Mouse (Mus musculus) G1E (cell line): Measurements from ENCODE around the gene Gdpd3. TPM values are rescaled to one million over a fixed set of nuclear protein-coding genes. Genes with fewer than 3 reads are reported as not detected.

Experiments
- ATAC-seq: 2 replicates; pipeline ENCODE4 v1.8.0; 2016; ENCODE audit warnings: mild to moderate bottlenecking; ENCODE audit not compliant: insufficient number of reproducible peaks, poor library complexity, low FRiP score, severe bottlenecking; ENCODE audit errors: extremely low read depth
- DNase-seq: peaks from one replicate; pipeline ENCODE4 v3.0.0; 2012; ENCODE audit warnings: low spot score
- H3K27me3 ChIP-seq: 2 replicates; pipeline ENCODE4 v1.6.1; 2012; ENCODE audit warnings: mild to moderate bottlenecking, low read length, inconsistent platforms; ENCODE audit not compliant: insufficient read depth
- H3K36me3 ChIP-seq: replicated peaks from 2 replicates; pipeline ENCODE3; 2012; ENCODE audit warnings: mild to moderate bottlenecking, inconsistent platforms
- H3K4me1 ChIP-seq: 2 replicates; pipeline ENCODE4 v1.6.1; 2012; ENCODE audit warnings: low read depth, low read length, inconsistent platforms, mixed read lengths; ENCODE audit not compliant: insufficient read depth
- H3K4me3 ChIP-seq: 2 replicates; pipeline ENCODE4 v1.5.1; 2012; ENCODE audit warnings: low read depth, mild to moderate bottlenecking, inconsistent platforms, low read length, moderate library complexity, mixed read lengths
- H3K9me3 ChIP-seq: replicated peaks from 2 replicates; pipeline ENCODE4 v1.6.1; 2012; ENCODE audit warnings: inconsistent platforms
- CTCF ChIP-seq: IDR thresholded peaks from 2 replicates; pipeline ENCODE4 v1.5.1; 2012; ENCODE audit warnings: low read depth, low read length, inconsistent platforms, mixed read lengths
- GATA1 ChIP-seq: IDR thresholded peaks from 2 replicates; pipeline ENCODE4 v1.6.1; 2012; ENCODE audit warnings: borderline replicate concordance, low read length, inconsistent platforms, mixed read lengths
- GATA2 ChIP-seq: IDR thresholded peaks from 2 replicates; pipeline ENCODE4 v1.6.1; 2012; ENCODE audit warnings: low read depth, low read length, inconsistent platforms, borderline replicate concordance
- POLR2AphosphoS5 ChIP-seq: IDR thresholded peaks from 2 replicates; pipeline ENCODE4 v1.6.1; 2012; ENCODE audit warnings: low read depth, low read length, inconsistent platforms; ENCODE audit not compliant: insufficient replicate concordance
- TAL1 ChIP-seq: conservative IDR thresholded peaks from 2 replicates; pipeline ENCODE4 v1.6.1; 2012; ENCODE audit warnings: low read depth, low read length, inconsistent platforms, mixed read lengths
- polyA plus RNA-seq: library from polyadenylated mRNA; stranded (reverse); fragments of >175 nt; gene quantifications from 2 replicates; pipeline ENCODE4 v1.2.3, GENCODE M21; 2012
- total RNA-seq, 2 experiments: library from RNA; stranded (forward) in 1 of 2; stranded (reverse) in 1 of 2; fragments of 200-1000 nt in 1 of 2; fragments of >200 nt in 1 of 2; fragmentation: Nextera tagmentation in 1 of 2; gene quantifications; 2 replicates each; pipeline ENCODE4 v1.2.3; 2014 to 2017

Gene Gdpd3
- total and polyA plus RNA-seq, 3 experiments = 6.1 to 29.9 (median 15.4) TPM

GRCm38 (mm10) chr7:126736122-126736521 lies 30.0 kb upstream of the Gdpd3 start:
- Histone ChIP-seq H3K36me3 (no peaks in the 10 kb centered on the region), H3K4me1 (no peaks in the 10 kb centered on the region), H3K4me3 (no peak overlapping the region), H3K27me3 (peaks cover 30% of the 10 kb centered on the region), H3K9me3 (no peaks in the 10 kb centered on the region)
- TF ChIP-seq POLR2AphosphoS5 (no peak), GATA1 (no peak), CTCF (no peak), TAL1 (no peak), GATA2 (no peak)
- ATAC-seq (no peak), DNase-seq (no peak)

GRCm38 (mm10) chr7:126739551-126739950 lies 26.6 kb upstream of the Gdpd3 start:
- Histone ChIP-seq H3K4me1 (no peaks in the 10 kb centered on the region), H3K27me3 (peaks cover 31% of the 10 kb centered on the region), H3K4me3 (no peak overlapping the region), H3K36me3 (no peaks in the 10 kb centered on the region), H3K9me3 (no peaks in the 10 kb centered on the region)
- no peak for TF ChIP-seq TAL1
- no peak for TF ChIP-seq GATA1
- no peak for TF ChIP-seq CTCF
- no peak for TF ChIP-seq GATA2
- no peak for TF ChIP-seq POLR2AphosphoS5
- ATAC-seq (no peak), DNase-seq (no peak)

- Histone ChIP-seq H3K4me3 (no peak overlapping the region), H3K4me1 (no peaks in the 10 kb centered on the region), H3K36me3 (no peaks in the 10 kb centered on the region), H3K9me3 (no peaks in the 10 kb centered on the region), H3K27me3 (peaks cover 35% of the 10 kb centered on the region)
- DNase-seq = no peak
- no peak for ATAC-seq
- TF ChIP-seq CTCF (no peak), GATA1 (no peak), POLR2AphosphoS5 (no peak), TAL1 (no peak), GATA2 (no peak)
Observed at GRCm38 (mm10) chr7:126740132-126740735, 25.9 kb upstream of the Gdpd3 start.

- H3K4me1 ChIP-seq = no peaks in the 10 kb centered on the region
- DNase-seq (no peak), ATAC-seq (no peak)
- H3K4me3 ChIP-seq = no peak overlapping the region
- TF ChIP-seq TAL1 = no peak
- no peak for TF ChIP-seq CTCF
- no peak for TF ChIP-seq GATA2
- TF ChIP-seq GATA1 = no peak
- TF ChIP-seq POLR2AphosphoS5 = no peak
- peaks cover 32% of the 10 kb centered on the region for H3K27me3 ChIP-seq
- H3K9me3 ChIP-seq = no peaks in the 10 kb centered on the region
- H3K36me3 ChIP-seq = no peaks in the 10 kb centered on the region
Observed at GRCm38 (mm10) chr7:126740977-126741376, 25.2 kb upstream of the Gdpd3 start.

GRCm38 (mm10) chr7:126741452-126741851 lies 24.7 kb upstream of the Gdpd3 start:
- Histone ChIP-seq H3K36me3 (no peaks in the 10 kb centered on the region), H3K9me3 (no peaks in the 10 kb centered on the region), H3K4me3 (no peak overlapping the region), H3K4me1 (no peaks in the 10 kb centered on the region), H3K27me3 (peaks cover 32% of the 10 kb centered on the region)
- no peak for TF ChIP-seq GATA2
- TF ChIP-seq GATA1 = no peak
- TF ChIP-seq CTCF = no peak
- TF ChIP-seq POLR2AphosphoS5 = no peak
- TF ChIP-seq TAL1 = no peak
- ATAC-seq (no peak), DNase-seq (no peak)

- DNase-seq = no peak
- ATAC-seq = no peak
- TF ChIP-seq CTCF = no peak
- TF ChIP-seq GATA2 = no peak
- no peak for TF ChIP-seq POLR2AphosphoS5
- no peak for TF ChIP-seq GATA1
- no peak for TF ChIP-seq TAL1
- no peaks in the 10 kb centered on the region for H3K9me3 ChIP-seq
- H3K4me3 ChIP-seq = no peak overlapping the region
- H3K36me3 ChIP-seq = no peaks in the 10 kb centered on the region
- peaks cover 38% of the 10 kb centered on the region for H3K27me3 ChIP-seq
- no peaks in the 10 kb centered on the region for H3K4me1 ChIP-seq
Observed at GRCm38 (mm10) chr7:126741964-126742482, 24.1 kb upstream of the Gdpd3 start.
